Mouse (Mus musculus) liver, embryonic 16.5 days (tissue): ENCODE results near the gene Dffb. TPM values are rescaled to one million over a fixed set of nuclear protein-coding genes. Genes with fewer than 3 reads are reported as not detected.
"Not testable (repeated sequence)": the region's sequence is repeated elsewhere in the genome, so short reads cannot be mapped to it uniquely, and the experiment has no call there.

ENCODE experiments used
- ATAC-seq: fragments of 200-750 bp; cut with Nextera tagmentation; 2 replicates; pipeline ENCODE4 v1.8.0; 2017; ENCODE audit warnings: low read depth, mild to moderate bottlenecking, moderate number of reproducible peaks, moderate library complexity
- H3K27ac ChIP-seq: fragments of 300-500 bp; sonication (generic); 2 replicates; pipeline ENCODE4 v1.5.1; 2014; ENCODE audit warnings: mild to moderate bottlenecking, low read length
- H3K27me3 ChIP-seq: fragments of 300-500 bp; sonication (generic); 2 replicates; pipeline ENCODE4 v1.6.1; 2014; ENCODE audit warnings: low read depth, low read length, mixed read lengths; ENCODE audit not compliant: control insufficient read depth, insufficient read depth
- H3K36me3 ChIP-seq: fragments of 300-500 bp; sonication (generic); 2 replicates; pipeline ENCODE4 v1.6.1; 2014; ENCODE audit warnings: mild to moderate bottlenecking; ENCODE audit not compliant: control insufficient read depth, insufficient read depth
- H3K4me1 ChIP-seq: fragments of 300-500 bp; sonication (generic); 2 replicates; pipeline ENCODE4 v1.6.1; 2014; ENCODE audit warnings: low read depth, low read length, mixed read lengths; ENCODE audit not compliant: control insufficient read depth
- H3K4me2 ChIP-seq: fragments of 300-500 bp; sonication (generic); 2 replicates; pipeline ENCODE4 v1.6.1; 2014; ENCODE audit warnings: low read depth, low read length, mixed read lengths
- H3K4me3 ChIP-seq: fragments of 300-500 bp; sonication (generic); 2 replicates; pipeline ENCODE4 v1.5.1; 2014; ENCODE audit warnings: low read depth, mild to moderate bottlenecking, low read length
- H3K9ac ChIP-seq: fragments of 300-500 bp; sonication (generic); 2 replicates; pipeline ENCODE4 v1.6.1; 2014; ENCODE audit warnings: low read depth, low read length
- H3K9me3 ChIP-seq: fragments of 300-500 bp; sonication (generic); replicated peaks from 2 replicates; pipeline ENCODE4 v1.6.1; 2016; ENCODE audit warnings: low read length; ENCODE audit not compliant: control insufficient read depth
- WGBS: fragments of 180-500 bp; shearing (Covaris S2); extraction: QIAGEN DNeasy Blood & Tissue Kit; methylation state at CpG from one replicate; pipeline ENCODE4 v1.1.7; 2014; ENCODE audit not compliant: insufficient replicate concordance; 5-methylcytosine and 5-hydroxymethylcytosine counted together
- polyA plus RNA-seq: library from polyadenylated mRNA; unstranded; fragments of >200 nt; fragmentation: Nextera tagmentation; extraction: Ambion mirVana; gene quantifications from 2 replicates; pipeline ENCODE4 v1.2.1, GENCODE M21; 2015

Dffb gene
- polyA plus RNA-seq, 1 experiment from 2014 or later: 6.7 TPM

DNA sequence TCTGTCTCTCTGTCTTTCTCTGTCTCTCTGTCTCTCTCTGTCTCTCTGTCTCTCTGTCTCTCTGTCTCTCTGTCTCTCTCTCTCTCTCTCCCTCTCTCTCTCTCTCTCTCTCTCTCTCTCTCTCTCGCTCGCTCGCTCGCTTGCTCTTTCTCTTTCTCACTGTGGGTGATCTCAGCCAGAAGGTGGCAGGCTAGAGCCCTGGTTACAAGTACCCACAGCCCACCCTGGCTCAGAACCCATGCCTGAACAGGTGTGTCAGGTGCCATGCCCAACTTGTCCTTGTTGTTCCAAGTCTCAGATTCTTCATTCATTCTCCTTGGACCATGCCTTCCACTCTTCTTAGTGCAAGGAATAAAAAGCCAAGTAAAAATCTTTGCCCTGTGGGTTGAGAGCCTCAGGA lies 52.8 kb downstream of the Dffb start:
- not testable (repeated sequence) for H3K36me3 ChIP-seq, H3K4me1 ChIP-seq, H3K4me2 ChIP-seq, ATAC-seq, H3K27ac ChIP-seq, H3K4me3 ChIP-seq, H3K9me3 ChIP-seq, H3K9ac ChIP-seq, H3K27me3 ChIP-seq
- 48% methylated on average over 4 of the region's 4 CpGs for WGBS

DNA sequence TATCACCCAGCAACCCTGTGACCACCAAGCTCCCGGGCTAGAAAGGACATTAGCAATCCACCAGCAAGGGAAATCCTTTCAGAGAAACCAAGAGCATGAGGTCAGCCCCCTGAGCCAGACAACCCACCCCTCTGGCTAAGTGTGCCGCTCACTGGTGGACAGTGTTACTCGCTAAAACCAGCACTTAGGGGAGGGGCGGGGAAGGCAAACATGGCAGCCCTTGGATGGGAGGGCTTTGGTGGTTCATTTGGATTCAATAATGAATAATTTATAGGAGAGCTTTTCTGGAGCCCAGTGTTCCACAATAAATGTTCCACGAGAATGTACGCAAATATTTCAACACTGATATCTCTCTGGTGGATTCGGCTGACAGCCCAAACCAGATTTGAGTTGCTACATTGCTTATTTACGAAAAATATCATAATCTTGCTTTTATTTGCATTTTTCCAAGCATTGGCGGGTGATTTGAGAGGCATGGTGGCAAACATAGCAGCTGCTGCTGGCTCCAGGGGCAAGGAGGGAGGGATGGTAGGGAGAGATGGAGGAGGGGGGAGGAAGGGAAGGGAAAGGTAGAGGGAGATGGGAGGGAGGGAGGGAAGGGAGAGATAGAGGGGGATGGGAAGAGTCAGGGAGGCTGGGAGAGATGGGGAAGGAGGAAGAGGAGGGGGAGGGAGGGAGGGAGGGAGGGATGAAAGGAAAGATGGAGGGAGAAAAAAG lies 54.3 kb downstream of the Dffb start:
- ATAC-seq: no peak
- WGBS: 51% methylated on average over 9 of the region's 9 CpGs
- Histone ChIP-seq H3K4me2 (no peak overlapping the region), H3K9me3 (no peaks in the 10 kb centered on the region), H3K4me3 (no peak overlapping the region), H3K4me1 (no peaks in the 10 kb centered on the region), H3K36me3 (no peaks in the 10 kb centered on the region), H3K9ac (no peak overlapping the region), H3K27ac (no peak overlapping the region), H3K27me3 (no peaks in the 10 kb centered on the region)

DNA sequence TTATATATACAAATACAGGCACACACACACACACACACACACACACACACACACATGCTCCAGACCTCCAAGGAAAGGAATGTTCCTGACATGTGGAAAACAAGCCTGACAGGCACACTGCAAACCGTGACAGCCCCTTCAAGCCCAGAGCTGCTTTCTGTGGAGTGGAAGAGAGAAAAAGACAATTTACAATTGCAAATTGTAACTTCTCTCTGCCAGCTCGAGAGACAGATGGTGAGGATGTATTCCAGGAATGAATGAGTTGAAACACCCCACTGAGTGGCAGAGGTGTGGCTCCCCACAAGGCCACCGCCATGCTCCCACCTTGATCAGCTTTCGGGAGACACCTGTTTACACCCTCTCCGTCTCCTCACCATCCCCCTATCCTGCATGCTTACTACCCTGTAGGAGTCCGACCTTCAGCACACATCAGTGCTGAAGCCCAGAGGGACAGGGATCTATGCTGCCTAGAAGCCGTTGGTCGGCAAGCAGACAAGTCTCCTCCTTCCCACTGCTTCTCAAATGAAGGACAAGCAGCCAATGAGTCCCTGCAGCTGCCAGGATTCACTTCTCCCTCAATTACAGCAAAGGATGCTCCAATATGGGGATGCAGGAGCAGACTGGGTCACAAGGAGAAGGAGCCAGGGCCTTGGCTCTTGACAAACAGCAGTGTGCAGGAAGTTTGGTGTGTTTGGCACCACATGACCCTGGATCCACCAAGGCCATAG lies 57.0 kb downstream of the Dffb start:
- Histone ChIP-seq H3K36me3 (no peaks in the 10 kb centered on the region), H3K9me3 (no peaks in the 10 kb centered on the region), H3K9ac (no peak overlapping the region), H3K27ac (no peak overlapping the region), H3K4me2 (no peak overlapping the region), H3K27me3 (no peaks in the 10 kb centered on the region), H3K4me1 (no peaks in the 10 kb centered on the region), H3K4me3 (no peak overlapping the region)
- WGBS: 34% methylated on average over 8 of the region's 8 CpGs
- no peak for ATAC-seq

Other genes with a start within 250 kb of the Dffb start
- 45.4 and 52.0 TPM in 2 replicates for gene A430005L14Rik, start 17.9 kb downstream of the Dffb start, polyA plus RNA-seq
- gene Cep104, start 68 bp upstream of the Dffb start, polyA plus RNA-seq: 5.3 and 5.6 TPM in 2 replicates
- 11.8 and 12.2 TPM in 2 replicates for gene Lrrc47, start 36.6 kb upstream of the Dffb start, polyA plus RNA-seq
- 271 and 290 TPM in 2 replicates for gene Smim1, start 51.1 kb upstream of the Dffb start, polyA plus RNA-seq
- gene Ccdc27, start 67.6 kb upstream of the Dffb start, polyA plus RNA-seq: 0.04 TPM in 1 of 2 replicates, not detected in the other
- gene Trp73, start 165.1 kb upstream of the Dffb start, polyA plus RNA-seq: 0.05 TPM in 1 of 2 replicates, not detected in the other
- gene Wrap73, start 167.2 kb upstream of the Dffb start, polyA plus RNA-seq: 22.5 and 24.7 TPM in 2 replicates
- 128 and 131 TPM in 2 replicates for gene Tprgl, start 185.5 kb upstream of the Dffb start, polyA plus RNA-seq
- gene Megf6, start 195.6 kb upstream of the Dffb start, polyA plus RNA-seq: 1.7 and 1.9 TPM in 2 replicates